Mouse (Mus musculus): ENCODE measurements around the gene Scgb1b7.
"Not testable (repeated sequence)": the region's sequence is repeated elsewhere in the genome, so short reads cannot be mapped to it uniquely, and the experiment has no call there.

The Scgb1b7 gene

DNA sequence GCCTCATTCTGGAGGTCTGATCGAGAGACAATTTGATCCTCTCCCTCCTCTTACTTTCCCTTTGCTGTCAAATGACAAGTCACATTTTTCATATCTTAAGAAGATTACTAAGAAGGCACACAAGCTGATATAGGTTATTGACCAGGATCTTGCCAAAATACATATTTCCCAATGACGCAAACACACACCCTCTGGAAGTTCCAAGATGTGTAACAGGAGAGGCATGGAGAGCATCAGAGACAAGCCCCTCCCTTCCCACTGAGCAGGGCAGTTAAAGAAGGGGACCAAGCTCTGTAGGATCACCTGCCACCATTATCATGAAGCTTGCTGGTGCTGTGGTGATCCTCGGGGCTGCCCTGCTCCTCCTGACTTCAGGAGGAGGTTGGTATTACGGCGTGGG, at the start of gene Scgb1b7:
Gene Scgb1b7, plus strand, starts transcription at position 301 of the 400 bp plus-strand sequence.
- DNase-seq (ENCODE audit: low read depth, low spot score), result not testable (repeated sequence)

DNA sequence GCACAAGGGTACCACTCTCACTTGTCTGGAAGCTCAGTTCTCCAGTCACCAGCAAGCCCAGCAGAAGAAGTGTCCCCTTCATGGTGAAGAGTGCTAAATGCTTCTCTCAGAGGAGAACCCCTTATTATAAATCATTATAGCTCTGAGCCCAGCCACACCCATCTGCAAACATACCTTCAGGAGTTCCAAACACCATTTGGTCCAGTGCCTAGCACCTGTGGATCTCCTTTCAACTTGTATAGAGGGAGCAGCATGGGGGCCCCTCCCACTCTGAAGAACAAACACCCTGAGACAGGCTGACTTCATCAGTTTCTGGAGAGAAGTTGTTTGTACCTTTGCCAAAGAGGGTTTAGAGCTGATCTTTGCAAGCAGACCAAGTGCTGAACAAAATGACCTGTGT, 6.8 kb upstream of the Scgb1b7 start, which contains the start of gene Scgb2b7:
Gene Scgb2b7, minus strand, starts transcription at position 101 of the 400 bp plus-strand sequence.
- not testable (repeated sequence) for DNase-seq (ENCODE audit: low read depth, low spot score)

Measured in R1 (cell line).